Mouse (Mus musculus): ENCODE data around the gene Ptprm. TPM values are rescaled to one million over a fixed set of nuclear protein-coding genes. Genes with fewer than 3 reads are reported as not detected.

The Ptprm gene
- polyA plus RNA-seq, 1 experiment, result not detected

DNA sequence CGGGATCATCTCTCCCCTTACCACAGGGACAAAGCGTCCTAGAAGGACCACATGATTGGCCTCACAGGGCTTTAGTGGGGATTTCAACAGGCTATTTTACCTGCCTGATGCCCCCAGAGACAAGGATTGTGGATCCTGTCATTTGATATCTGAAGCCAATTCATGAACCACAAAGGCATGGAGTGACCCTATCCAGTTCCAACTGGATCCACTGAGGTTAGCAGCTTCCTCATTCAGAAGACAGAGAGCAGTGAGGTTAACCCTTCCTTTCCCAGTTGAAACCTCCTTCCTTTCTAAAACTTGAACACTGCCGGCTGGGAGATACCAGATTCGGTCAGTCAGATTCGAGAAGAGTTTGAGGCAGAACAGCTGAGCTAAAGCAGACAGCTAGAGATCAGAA is 14.7 kb downstream of the Ptprm start:
- H3K4me3 ChIP-seq (ENCODE audit: insufficient read depth, low read depth, low read length), result no peak overlapping the region
- TF ChIP-seq CTCF (IDR thresholded peaks at IDR 0.05; ENCODE audit: insufficient read depth, low read depth, low read length) (no peak), POLR2A (IDR thresholded peaks at IDR 0.05; ENCODE audit: insufficient read depth, low read depth, low read length) (no peak)
- peaks cover 16% of the 10 kb centered on the region for H3K4me1 ChIP-seq (ENCODE audit: control insufficient read depth, insufficient read depth, low read length)
- H3K27ac ChIP-seq (ENCODE audit: insufficient read depth, low read depth, low read length), result no peak overlapping the region
- 93% methylated on average over 5 of the region's 5 CpGs for WGBS

DNA sequence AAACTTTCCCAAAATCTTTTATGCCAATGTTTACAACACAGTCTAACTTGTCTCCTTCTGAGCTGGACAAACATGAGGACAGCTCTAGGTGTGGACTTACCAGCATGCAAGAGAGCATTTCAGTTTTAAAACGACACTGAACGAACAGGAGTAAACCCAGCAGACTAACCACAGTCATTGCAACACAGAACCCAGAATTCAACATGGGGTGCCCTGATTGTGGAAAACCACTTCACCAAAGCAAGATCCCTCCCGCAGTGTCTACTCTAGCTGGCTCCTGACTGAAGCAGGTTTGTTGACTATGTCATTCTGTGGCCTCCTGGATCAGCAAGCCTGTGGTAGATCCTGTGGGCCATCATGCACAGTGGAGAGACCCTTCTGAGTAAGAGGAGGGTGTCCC is 19.9 kb downstream of the Ptprm start:
- no peak overlapping the region for H3K27ac ChIP-seq (ENCODE audit: insufficient read depth, low read depth, low read length)
- 82% methylated on average over 3 of the region's 3 CpGs for WGBS
- H3K4me1 ChIP-seq (ENCODE audit: control insufficient read depth, insufficient read depth, low read length), result peaks cover 1% of the 10 kb centered on the region; the same call in 1 of the 2 replicates
- TF ChIP-seq POLR2A (IDR thresholded peaks at IDR 0.05; ENCODE audit: insufficient read depth, low read depth, low read length), result no peak
- no peak for TF ChIP-seq CTCF (IDR thresholded peaks at IDR 0.05; ENCODE audit: insufficient read depth, low read depth, low read length)
- no peak overlapping the region for H3K4me3 ChIP-seq (ENCODE audit: insufficient read depth, low read depth, low read length)

DNA sequence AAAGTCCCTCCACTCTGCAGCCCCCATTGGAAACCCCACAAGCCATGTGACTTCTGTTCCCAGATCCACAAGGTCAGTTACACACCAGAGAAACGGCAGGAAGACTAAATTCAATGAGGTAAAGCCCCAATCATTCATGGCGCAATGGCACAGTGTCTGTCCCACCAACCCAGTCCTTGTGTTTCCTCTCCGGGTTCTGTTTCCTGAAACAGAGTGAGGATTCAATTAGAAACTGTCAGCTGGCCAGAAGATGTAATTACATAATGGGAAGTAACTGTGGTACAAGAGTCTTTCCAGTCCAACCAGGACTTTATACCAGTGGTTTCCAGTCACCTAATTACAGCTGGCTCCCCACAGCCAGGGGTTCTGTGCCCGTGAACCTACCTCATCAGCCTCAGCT is 24.8 kb downstream of the Ptprm start:
- 59% methylated on average over 4 of the region's 4 CpGs for WGBS
- TF ChIP-seq CTCF (IDR thresholded peaks at IDR 0.05; ENCODE audit: insufficient read depth, low read depth, low read length), result no peak
- no peak for TF ChIP-seq POLR2A (IDR thresholded peaks at IDR 0.05; ENCODE audit: insufficient read depth, low read depth, low read length)
- no peak overlapping the region for H3K27ac ChIP-seq (ENCODE audit: insufficient read depth, low read depth, low read length)
- H3K4me3 ChIP-seq (ENCODE audit: insufficient read depth, low read depth, low read length), result no peak overlapping the region
- H3K4me1 ChIP-seq (ENCODE audit: control insufficient read depth, insufficient read depth, low read length), result peaks cover 10% of the 10 kb centered on the region

DNA sequence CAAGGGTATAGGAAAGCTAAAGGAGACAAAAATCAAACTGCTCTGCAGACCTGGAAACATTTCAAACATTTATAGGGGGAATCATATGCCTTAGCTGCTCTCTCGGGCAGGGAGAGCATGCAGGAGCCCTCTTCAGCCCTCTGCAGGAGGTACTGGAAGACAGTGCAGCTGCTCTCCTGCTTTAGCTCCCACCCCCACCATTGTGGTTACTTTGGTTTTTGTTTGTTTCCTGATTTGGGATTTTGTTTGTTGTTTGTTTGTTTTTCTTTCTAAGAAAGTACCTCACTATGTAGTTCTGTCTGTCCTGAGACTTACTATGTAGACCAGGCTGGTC is 29.8 kb downstream of the Ptprm start:
- TF ChIP-seq CTCF (IDR thresholded peaks at IDR 0.05; ENCODE audit: insufficient read depth, low read depth, low read length) (no peak), POLR2A (IDR thresholded peaks at IDR 0.05; ENCODE audit: insufficient read depth, low read depth, low read length) (no peak)
- Histone ChIP-seq H3K4me1 (ENCODE audit: control insufficient read depth, insufficient read depth, low read length) (peaks cover 13% of the 10 kb centered on the region), H3K4me3 (ENCODE audit: insufficient read depth, low read depth, low read length) (no peak overlapping the region), H3K27ac (ENCODE audit: insufficient read depth, low read depth, low read length) (no peak overlapping the region)
- 35% methylated on average over 1 of the region's 1 CpGs for WGBS

DNA sequence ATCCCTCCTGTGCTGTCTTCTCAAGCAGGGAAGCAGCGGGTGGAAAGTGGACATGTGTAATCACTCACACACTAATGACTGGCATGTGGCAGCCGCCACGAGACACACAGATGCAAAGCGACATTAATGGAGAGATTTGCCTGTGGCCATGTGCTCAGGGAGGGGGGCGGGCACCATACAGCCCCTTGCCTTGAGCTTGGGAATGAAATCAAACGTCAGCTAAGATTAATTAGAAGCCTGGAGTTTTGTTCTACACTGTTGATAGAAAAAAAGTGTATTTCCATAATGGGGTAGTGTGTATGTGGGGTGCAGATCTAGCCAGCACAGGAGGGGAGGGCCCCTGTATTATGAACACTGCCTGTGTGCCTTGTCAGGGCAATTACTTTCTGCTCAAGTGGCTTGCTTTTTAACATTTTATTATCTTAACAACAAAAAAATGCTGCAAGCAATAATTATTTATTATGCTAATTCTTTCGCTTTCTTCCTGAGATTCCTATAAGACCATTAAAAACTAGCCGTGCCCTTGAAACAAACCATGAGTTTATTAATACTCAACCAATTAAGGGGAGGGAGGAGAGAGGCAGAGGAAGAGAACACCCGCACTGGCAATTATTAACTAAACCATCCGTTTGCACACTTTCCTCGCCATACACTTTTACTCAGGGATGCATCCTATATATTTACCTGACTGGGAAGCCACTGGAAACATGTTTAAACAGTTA is 30.3 kb downstream of the Ptprm start:
- TF ChIP-seq POLR2A (IDR thresholded peaks at IDR 0.05; ENCODE audit: insufficient read depth, low read depth, low read length) (no peak), CTCF (IDR thresholded peaks at IDR 0.05; ENCODE audit: insufficient read depth, low read depth, low read length) (no peak)
- Histone ChIP-seq H3K4me1 (ENCODE audit: control insufficient read depth, insufficient read depth, low read length) (peaks cover 13% of the 10 kb centered on the region), H3K4me3 (ENCODE audit: insufficient read depth, low read depth, low read length) (no peak overlapping the region), H3K27ac (ENCODE audit: insufficient read depth, low read depth, low read length) (peak overlapping the region; percentile 31; the same call in 1 of the 2 replicates)
- WGBS, result 36% methylated on average over 11 of the region's 11 CpGs

DNA sequence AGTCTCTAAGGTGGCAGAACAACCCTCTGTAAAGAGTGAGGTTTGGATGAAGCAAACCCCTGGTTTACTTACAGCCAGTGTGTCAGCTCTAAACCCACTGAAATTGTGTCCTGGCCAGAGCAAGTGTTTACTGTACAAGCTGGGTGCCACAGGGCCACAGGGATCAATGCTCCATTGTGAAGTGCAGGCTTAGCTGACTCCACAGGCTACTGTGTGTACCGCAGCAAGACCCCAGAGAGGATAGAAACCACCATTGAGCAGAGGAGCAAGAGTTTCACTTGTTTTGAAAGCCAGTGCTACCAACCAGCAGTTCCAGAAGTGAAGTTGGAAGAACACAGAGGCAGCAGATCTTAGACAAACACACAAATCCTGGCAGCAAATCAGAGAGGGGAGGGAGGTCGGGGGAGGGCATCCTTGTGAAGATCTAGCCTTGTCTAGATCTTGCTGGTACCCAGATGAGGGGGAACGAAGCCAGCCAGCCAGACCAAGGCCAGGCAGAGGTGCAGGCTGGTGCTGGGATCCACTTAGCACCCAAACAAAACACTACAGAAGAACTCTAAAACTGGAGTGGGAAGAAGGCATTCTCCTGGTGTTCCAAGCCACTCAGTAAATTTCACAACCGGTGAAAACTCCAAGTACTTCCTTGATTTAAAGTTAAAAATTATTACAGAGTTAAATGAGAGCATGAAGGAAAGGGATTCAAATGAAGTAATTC is 39.6 kb downstream of the Ptprm start:
- Histone ChIP-seq H3K4me3 (ENCODE audit: insufficient read depth, low read depth, low read length) (no peak overlapping the region), H3K4me1 (ENCODE audit: control insufficient read depth, insufficient read depth, low read length) (peaks cover 7% of the 10 kb centered on the region; the same call in 1 of the 2 replicates), H3K27ac (ENCODE audit: insufficient read depth, low read depth, low read length) (0 out of 2 replicates have a peak overlapping the region, but pooled peaks have one; percentile 13)
- TF ChIP-seq POLR2A (IDR thresholded peaks at IDR 0.05; ENCODE audit: insufficient read depth, low read depth, low read length) (no peak), CTCF (IDR thresholded peaks at IDR 0.05; ENCODE audit: insufficient read depth, low read depth, low read length) (no peak)
- 56% methylated on average over 4 of the region's 4 CpGs for WGBS

DNA sequence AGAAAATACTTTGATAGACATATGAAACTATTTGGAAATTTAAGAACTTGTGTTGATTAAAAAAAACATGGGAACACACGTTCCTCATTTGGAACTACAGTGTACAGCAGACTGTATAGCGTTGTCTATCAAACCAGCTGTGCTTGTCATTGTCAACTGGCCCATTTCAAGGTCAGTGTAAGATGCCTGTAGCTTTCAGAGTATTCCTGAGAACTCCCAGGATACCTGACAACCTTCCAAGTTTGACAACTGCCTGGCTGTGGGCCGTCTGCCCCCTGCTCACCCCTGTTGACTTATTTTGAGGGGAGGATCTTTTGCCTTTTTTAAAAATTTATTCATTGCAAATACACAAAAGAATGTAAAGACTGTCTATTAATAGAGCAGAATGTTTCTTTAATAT is 45.8 kb downstream of the Ptprm start:
- Histone ChIP-seq H3K4me3 (ENCODE audit: insufficient read depth, low read depth, low read length) (no peak overlapping the region), H3K27ac (ENCODE audit: insufficient read depth, low read depth, low read length) (no peak overlapping the region), H3K4me1 (ENCODE audit: control insufficient read depth, insufficient read depth, low read length) (peaks cover 9% of the 10 kb centered on the region)
- WGBS, result 93% methylated on average over 3 of the region's 3 CpGs
- TF ChIP-seq POLR2A (IDR thresholded peaks at IDR 0.05; ENCODE audit: insufficient read depth, low read depth, low read length), result no peak
- no peak for TF ChIP-seq CTCF (IDR thresholded peaks at IDR 0.05; ENCODE audit: insufficient read depth, low read depth, low read length)

DNA sequence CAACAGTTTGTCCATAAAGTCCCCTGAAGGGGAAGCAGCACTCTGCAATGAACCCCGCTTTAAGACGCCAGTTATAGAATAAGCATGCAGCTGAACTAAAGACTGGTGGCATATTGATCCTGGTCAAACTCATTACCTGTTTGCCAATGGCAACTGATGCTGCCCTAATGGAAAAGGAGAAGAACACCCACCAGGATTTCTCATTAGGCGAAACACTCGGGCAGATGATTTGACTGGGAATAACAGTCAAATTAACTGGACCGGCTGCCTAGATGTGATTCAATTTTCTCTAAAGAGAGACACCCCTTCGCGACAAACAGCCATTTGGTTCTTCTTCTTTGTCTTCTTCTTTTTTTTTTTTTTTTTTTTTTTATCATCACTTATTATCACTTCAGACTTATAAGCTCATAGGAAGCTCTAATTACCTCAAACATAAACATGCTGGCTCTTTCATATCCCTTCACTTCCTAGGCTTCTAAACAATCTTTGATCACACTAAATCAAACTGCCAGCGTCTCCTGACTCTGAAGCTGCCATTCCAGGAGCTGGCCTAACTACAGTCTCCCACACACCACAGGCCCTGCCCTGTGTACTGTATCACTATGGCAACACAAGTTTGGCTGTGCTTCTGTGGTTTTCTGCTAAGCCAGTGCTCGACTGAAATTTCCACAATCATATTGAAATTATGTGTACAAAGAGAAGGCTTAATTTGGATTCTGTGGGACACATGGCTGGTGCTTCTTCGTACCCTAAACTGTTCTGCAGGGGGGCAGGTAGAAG is 48.0 kb downstream of the Ptprm start:
- TF ChIP-seq CTCF (IDR thresholded peaks at IDR 0.05; ENCODE audit: insufficient read depth, low read depth, low read length), result no peak
- no peak for TF ChIP-seq POLR2A (IDR thresholded peaks at IDR 0.05; ENCODE audit: insufficient read depth, low read depth, low read length)
- H3K4me1 ChIP-seq (ENCODE audit: control insufficient read depth, insufficient read depth, low read length), result peaks cover 6% of the 10 kb centered on the region
- no peak overlapping the region for H3K27ac ChIP-seq (ENCODE audit: insufficient read depth, low read depth, low read length)
- WGBS, result 61% methylated on average over 10 of the region's 10 CpGs
- H3K4me3 ChIP-seq (ENCODE audit: insufficient read depth, low read depth, low read length), result no peak overlapping the region

DNA sequence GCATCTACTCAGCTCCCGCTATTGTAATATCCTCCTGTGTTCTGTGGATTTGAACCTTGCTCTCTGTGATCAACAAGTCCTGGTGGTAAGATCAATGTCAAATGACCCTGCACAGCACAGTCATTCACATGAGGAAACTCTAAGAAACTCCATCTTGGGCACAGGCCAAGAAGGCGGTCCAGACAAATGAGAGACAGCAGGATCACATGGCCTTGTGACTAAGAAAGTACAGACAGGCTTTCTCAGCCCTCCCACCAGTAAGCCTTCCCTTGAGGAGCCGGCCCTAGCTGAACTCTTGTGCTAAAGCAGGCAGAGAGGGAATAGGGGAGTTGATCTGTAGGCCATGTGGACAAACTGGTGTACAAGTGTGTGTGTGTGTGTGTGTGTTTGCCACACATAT is 49.4 kb downstream of the Ptprm start:
- Histone ChIP-seq H3K27ac (ENCODE audit: insufficient read depth, low read depth, low read length) (no peak overlapping the region), H3K4me3 (ENCODE audit: insufficient read depth, low read depth, low read length) (no peak overlapping the region)
- TF ChIP-seq POLR2A (IDR thresholded peaks at IDR 0.05; ENCODE audit: insufficient read depth, low read depth, low read length) (no peak), CTCF (IDR thresholded peaks at IDR 0.05; ENCODE audit: insufficient read depth, low read depth, low read length) (no peak)

More for the DNA sequence above, 49.4 kb downstream of the Ptprm start:
- H3K4me1 ChIP-seq (ENCODE audit: control insufficient read depth, insufficient read depth, low read length), result peaks cover 6% of the 10 kb centered on the region
- 51% methylated on average over 3 of the region's 3 CpGs for WGBS
